Mouse (Mus musculus) forebrain, embryonic 16.5 days (tissue): ENCODE measurements at regions not wholly inside any gene's neighbourhood (a gene's known extent, or its start where the extent isn't known, plus 50 kb on each side); places are given as distances from the start of the nearest gene placed in this dataset.
"Not testable (repeated sequence)": the region's sequence is repeated elsewhere in the genome, so short reads cannot be mapped to it uniquely, and the experiment has no call there.

Source experiments
- ATAC-seq: fragments of 200-750 bp; cut with Nextera tagmentation; 2 replicates; pipeline ENCODE4 v1.8.0; 2017; ENCODE audit warnings: mild to moderate bottlenecking, moderate library complexity
- H3K27ac ChIP-seq: fragments of 300-500 bp; sonication (generic); 2 replicates; pipeline ENCODE4 v1.5.1; 2014; ENCODE audit warnings: low read length, control low read depth
- H3K27me3 ChIP-seq: fragments of 300-500 bp; sonication (generic); replicated peaks from 2 replicates; pipeline ENCODE4 v1.6.1; 2014; ENCODE audit warnings: low read length; ENCODE audit not compliant: control insufficient read depth, insufficient read depth
- H3K36me3 ChIP-seq: fragments of 300-500 bp; sonication (generic); 2 replicates; pipeline ENCODE4 v1.6.1; 2014; ENCODE audit not compliant: control insufficient read depth, insufficient read depth
- H3K4me1 ChIP-seq: fragments of 300-500 bp; sonication (generic); replicated peaks from 2 replicates; pipeline ENCODE4 v1.6.1; 2014; ENCODE audit warnings: low read length; ENCODE audit not compliant: control insufficient read depth, insufficient read depth
- H3K4me2 ChIP-seq: fragments of 300-500 bp; sonication (generic); 2 replicates; pipeline ENCODE4 v1.6.1; 2014; ENCODE audit warnings: mild to moderate bottlenecking, low read length, control low read depth
- H3K4me3 ChIP-seq: fragments of 300-500 bp; sonication (generic); replicated peaks from 2 replicates; pipeline ENCODE4 v1.5.1; 2014; ENCODE audit warnings: mild to moderate bottlenecking, low read length, control low read depth
- H3K9ac ChIP-seq: fragments of 300-500 bp; sonication (generic); replicated peaks from 2 replicates; pipeline ENCODE4 v1.6.1; 2014; ENCODE audit warnings: low read depth, low read length, control low read depth
- H3K9me3 ChIP-seq: fragments of 300-500 bp; sonication (generic); 2 replicates; pipeline ENCODE4 v1.6.1; 2016; ENCODE audit warnings: low read length; ENCODE audit not compliant: control insufficient read depth
- WGBS: fragments of 180-500 bp; shearing (Covaris S2); extraction: QIAGEN DNeasy Blood & Tissue Kit; methylation state at CpG from one replicate; pipeline ENCODE4 v1.1.7; 2014; 5-methylcytosine and 5-hydroxymethylcytosine counted together

DNA sequence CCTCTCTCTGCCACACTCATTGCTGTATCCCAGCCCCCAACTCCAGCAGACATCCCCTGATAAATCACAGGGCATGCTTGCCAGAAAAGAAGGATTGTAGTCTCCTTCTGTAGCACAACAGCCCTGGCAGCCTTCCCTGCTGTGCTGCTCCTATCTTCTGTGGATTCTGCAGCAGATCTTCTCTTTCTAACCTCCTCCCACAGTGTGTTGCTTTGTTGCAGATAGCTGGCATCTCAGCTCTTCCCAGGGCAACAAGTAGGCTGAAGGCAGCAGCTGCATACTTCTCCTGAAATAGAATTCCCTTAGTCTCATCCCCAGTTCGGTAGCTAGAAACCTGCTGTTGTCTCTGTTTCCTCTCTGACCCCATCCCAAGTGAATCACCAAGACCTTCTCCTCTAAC lies 77.7 kb downstream of the Amer1 start:
- Histone ChIP-seq H3K27ac (no peak overlapping the region), H3K4me1 (no peaks in the 10 kb centered on the region), H3K27me3 (no peaks in the 10 kb centered on the region), H3K36me3 (no peaks in the 10 kb centered on the region), H3K9ac (no peak overlapping the region), H3K9me3 (no peaks in the 10 kb centered on the region), H3K4me2 (no peak overlapping the region), H3K4me3 (no peak overlapping the region)
- no peak for ATAC-seq
- WGBS = 29% methylated on average over 1 of the region's 1 CpGs

DNA sequence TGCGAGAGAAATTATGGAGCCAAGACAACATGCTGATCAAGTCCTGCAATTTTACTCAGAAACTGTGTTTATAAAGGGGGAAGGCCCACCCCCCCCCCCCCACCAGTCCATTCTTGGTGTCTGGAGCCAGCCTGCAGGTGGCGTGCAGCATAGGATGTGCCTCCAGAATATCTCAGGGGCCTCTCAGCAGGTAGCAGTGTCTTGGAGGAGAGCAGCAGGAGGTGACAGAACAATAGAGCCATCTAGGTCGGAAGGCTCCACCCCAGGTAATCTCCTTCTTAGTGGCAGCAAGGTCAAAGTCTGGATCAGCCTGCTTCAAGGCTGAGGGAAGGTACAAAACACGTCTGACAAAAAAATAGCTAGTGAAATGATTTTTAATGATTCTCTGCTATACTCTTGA lies 79.3 kb downstream of the Amer1 start:
- H3K36me3 ChIP-seq, H3K9me3 ChIP-seq, ATAC-seq, H3K4me2 ChIP-seq, H3K27me3 ChIP-seq, H3K4me3 ChIP-seq, H3K9ac ChIP-seq, H3K4me1 ChIP-seq, H3K27ac ChIP-seq: not testable (repeated sequence)
- 39% methylated on average over 4 of the region's 4 CpGs for WGBS

- no peak overlapping the region for H3K4me2 ChIP-seq
- no peaks in the 10 kb centered on the region for H3K36me3 ChIP-seq
- ATAC-seq = peak; percentile 61; the same call in 1 of the 2 replicates
- no peak overlapping the region for H3K27ac ChIP-seq
- H3K4me1 ChIP-seq = no peaks in the 10 kb centered on the region
- no peaks in the 10 kb centered on the region for H3K9me3 ChIP-seq
- 34% methylated on average over 3 of the region's 3 CpGs for WGBS
- H3K4me3 ChIP-seq = no peak overlapping the region
- no peaks in the 10 kb centered on the region for H3K27me3 ChIP-seq
- no peak overlapping the region for H3K9ac ChIP-seq
These were observed 85.6 kb downstream of the Amer1 start for GRCm38 (mm10) chrX:95359053-95359452.
